Mouse (Mus musculus) gastrocnemius, postnatal 14 days (tissue): ENCODE data around the gene Etv3. TPM values are rescaled to one million over a fixed set of nuclear protein-coding genes. Genes with fewer than 3 reads are reported as not detected.

ENCODE experiments used
- DNase-seq: peaks from one replicate; pipeline ENCODE4 v3.0.0; 2021; ENCODE audit warnings: mixed read lengths
- intact Hi-C: fragments of 180-260 bp; cut with DNase I; formaldehyde crosslinking; loops from one replicate; pipeline ENCODE4 v1.15.1; 2025; ENCODE audit warnings: low total_unique reads
- total RNA-seq, 2 experiments: library from RNA; stranded (reverse); gene quantifications; 2 replicates each; pipeline ENCODE4 v1.2.3; 2021

Gene Etv3
- total RNA-seq, 2 experiments from 2014 or later, result 9.5 to 9.8 TPM

DNA sequence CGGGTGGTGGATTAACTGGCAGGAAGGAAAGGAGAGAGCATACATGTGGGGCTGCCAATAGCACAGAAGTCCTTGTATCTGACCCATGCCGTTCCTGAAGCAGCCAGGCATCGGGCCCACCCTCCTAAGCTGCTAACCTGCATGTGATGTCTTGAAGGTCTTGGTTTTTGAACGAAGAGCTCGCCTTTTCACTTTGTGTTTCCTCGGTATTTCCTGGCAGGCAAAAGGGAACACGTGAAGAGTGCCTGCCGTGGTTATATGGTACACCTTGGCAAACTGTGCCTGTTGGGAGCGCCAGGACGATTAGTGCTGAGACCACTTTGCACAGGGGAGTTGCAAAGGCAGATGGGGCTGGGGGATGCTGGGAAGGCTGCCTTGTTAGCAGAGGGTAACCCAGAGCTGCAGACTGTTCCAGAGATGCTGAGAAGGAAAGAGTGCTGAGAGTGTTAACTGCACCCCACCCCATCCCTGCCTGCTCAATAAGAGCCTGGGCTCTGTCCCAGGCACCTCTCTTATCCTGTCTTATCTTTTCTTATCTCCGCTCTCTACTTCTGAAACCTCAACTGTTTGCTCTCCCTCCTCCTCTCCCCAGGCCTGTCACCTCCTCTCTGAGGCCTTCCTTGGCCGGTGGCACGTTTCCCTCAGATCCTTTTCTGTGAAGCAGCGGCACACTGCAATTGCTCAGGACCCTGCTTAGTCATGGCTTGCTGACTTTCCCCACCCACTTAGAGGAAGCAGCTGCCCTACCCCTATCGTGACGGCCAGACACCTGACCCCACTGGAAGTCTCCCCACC, 13.0 kb upstream of the Etv3 start:
- DNase-seq, result no peak
- intact Hi-C loops, result no loop called here

DNA sequence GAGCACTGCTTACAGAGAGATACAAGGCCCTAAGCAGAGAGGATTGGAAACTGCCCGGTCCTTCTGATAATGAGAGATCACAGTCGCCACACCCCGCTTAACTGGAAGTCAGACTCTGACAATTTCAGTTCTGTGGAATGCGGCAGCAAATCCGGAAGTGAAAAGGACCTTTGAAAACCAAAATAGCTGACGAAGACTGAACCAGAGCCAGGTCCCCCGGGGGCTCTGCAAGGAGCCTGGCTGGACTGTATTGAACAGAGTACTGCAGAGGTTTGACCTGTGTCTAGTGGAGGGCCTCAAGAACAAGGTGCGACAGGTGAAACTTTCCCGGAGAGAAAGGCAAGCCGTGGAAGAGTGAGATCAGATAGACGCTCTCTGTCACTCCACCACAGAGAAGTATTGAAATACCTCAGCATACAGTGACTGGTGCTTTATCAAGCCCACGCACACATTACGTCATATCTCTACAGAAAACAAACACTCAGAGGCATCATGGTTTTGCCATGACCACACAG, 9.6 kb upstream of the Etv3 start:
- no peak for DNase-seq
- intact Hi-C loops, result no loop called here

DNA sequence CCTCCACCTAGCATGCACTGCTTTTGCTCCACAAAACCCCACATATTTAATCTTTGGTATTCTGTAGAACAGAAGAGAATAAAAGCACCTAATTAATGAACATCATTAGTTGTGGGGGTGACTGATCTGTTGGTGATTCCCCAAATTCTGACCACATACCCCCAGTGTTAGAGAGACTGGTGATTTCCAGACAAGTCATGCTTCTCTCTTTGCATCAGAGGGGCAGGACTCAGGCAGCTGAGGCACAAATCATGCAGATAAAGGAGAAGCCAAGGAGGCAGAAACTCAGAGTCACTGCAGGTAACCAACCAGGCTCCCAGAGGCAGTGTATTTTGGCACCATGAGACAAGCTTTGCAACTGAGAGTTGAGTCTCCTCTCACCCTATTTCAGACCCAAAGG, 6.8 kb upstream of the Etv3 start:
- intact Hi-C loops, result no loop called here
- no peak for DNase-seq

DNA sequence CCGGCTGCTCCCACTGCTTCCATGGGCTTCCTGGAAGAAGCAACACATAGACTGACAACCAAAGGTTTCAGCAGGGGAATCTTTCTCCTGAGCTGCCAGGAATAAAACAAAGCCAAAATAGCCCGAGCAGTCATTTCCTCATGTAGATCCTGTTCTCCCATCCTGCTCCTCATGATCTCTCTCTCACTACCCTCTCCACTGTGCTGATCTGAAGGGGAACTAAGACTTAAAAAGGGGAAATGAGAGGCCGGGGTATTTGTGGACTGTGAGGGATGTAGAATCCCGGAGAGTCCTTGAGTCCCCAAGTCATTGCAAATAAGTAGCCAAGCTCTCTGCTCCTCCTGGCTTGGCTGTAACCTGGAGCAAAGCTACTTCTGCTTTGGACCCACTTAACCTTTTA, 4.1 kb upstream of the Etv3 start:
- intact Hi-C loops, result no loop called here
- no peak for DNase-seq

DNA sequence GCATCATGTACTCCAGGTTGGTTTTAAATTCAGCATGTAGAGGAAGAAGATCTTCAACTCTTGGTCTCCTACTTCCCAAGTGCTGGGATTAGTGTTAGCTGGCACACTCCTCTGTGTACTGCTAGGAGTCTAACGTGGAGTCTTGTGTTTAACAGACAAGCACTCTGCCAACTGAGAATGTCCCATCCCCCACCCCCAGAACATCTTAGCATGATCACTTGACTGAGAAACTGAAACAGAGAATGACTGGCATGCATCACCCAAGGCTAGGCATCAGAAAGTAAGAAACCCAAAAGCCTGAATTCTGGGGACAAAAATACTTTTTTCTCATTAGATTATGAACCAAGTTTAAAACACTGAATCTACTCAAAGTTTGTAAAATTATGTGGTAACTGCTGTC, 3.4 kb upstream of the Etv3 start:
- no peak for DNase-seq
- intact Hi-C loops, result no loop called here

DNA sequence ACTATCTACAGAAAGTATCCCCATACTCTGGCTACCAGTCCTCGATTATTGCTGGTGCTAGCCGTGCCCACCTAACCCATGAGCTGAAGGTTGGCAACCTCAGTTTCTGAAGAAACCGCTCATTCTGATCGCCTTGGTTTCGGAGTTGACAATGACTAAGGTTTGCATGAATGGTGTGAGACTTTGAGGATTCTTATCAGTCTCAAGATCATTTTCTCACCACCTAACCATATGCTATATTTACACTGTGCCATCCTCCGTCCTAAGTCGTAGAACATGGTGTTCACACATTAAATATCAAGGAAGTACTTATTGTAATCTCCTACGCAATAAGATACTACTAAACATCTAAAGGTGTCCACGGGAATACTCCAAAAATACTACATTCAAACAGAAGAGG, 1.5 kb upstream of the Etv3 start:
- intact Hi-C loops, result no loop called here
- DNase-seq, result no peak

DNA sequence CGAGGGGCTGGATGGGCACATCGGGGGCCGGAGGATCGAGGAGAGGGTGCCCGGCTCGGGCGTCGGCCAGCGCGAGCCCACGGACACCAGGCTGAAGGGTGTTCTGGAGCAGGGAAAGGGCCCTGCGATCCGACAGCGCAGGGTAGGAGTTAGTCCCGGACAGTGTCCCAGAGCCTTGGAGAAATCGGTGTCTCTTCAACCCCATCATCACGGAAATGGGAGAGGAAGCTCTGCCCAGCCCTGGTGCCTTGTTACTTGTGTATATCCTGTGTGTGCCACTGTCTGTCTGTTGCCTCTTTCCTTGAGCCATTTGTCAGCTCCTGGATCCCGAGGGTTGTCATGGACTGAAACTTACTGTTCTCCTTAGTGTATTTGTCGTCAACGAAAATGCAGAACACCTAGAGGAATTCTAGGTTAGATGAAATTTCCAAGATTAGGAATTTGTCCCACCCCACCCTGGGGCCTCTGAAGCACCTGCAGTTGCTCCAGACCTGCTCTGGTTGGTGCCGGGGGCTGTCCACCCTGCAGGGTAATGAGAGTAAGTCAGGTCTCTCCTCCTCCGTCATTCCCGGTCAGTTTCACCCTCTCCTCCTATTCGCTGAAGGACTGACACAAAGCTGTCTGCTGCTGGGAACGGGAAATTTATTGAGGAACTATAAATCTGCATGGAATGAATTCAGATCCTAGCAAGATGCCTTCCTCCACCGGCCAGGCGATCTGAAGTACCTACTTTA, 797 bp downstream of the Etv3 start:
- intact Hi-C loops, result no loop called here
- DNase-seq, result no peak

- no peak for DNase-seq
- intact Hi-C loops, result no loop called here
These were observed 1.9 kb downstream of the Etv3 start for GRCm38 (mm10) chr3:87527139-87527538.

GRCm38 (mm10) chr3:87528021-87528420, 2.8 kb downstream of the Etv3 start:
- no peak for DNase-seq
- intact Hi-C loops, result no loop called here

DNA sequence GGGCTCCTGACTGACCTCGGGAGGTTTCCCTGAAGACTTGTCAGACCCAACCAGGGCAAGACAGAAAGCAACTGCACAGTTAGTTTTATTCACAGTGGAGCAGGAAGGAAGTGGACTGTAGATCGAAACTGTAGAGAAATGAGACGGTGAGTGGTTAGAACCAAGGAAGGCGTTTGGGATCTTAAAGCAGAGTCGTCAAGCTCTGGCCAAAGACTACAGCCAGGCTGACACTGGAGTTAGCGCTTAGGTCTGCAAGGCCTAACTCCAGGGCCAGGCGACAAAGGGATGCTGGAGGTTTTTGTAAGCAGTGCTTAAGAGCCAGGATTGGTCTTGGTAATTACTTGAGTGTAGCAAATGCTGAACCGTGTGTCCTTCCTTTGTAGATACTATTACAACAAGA, 3.6 kb downstream of the Etv3 start:
- DNase-seq, result no peak
- intact Hi-C loops, result no loop called here

DNA sequence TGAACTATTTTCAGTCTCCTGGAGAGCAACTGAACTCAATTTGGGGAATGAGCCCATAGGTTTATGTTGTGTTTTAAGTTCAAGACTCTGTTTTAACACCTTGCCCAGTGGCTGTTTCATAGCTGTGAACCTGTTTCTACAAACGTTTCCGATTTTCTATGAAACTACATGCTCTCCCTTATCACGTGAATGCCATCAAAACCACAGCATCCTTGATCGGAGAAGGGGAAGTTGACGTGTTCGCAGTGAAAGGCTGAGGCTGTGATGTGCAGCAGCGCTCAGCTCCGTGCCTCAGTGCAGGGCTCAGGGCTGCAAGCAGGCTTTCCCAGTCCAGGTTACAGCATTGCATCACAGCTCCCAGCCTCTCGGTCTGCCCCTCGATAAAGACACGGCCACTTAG, 4.4 kb downstream of the Etv3 start:
- no peak for DNase-seq
- intact Hi-C loops, result no loop called here

GRCm38 (mm10) chr3:87530234-87530633, 5.0 kb downstream of the Etv3 start:
- DNase-seq, result no peak
- intact Hi-C loops, result no loop called here

- no peak for DNase-seq
- intact Hi-C loops, result no loop called here
These were observed 8.6 kb downstream of the Etv3 start for GRCm38 (mm10) chr3:87533667-87534378.

DNA sequence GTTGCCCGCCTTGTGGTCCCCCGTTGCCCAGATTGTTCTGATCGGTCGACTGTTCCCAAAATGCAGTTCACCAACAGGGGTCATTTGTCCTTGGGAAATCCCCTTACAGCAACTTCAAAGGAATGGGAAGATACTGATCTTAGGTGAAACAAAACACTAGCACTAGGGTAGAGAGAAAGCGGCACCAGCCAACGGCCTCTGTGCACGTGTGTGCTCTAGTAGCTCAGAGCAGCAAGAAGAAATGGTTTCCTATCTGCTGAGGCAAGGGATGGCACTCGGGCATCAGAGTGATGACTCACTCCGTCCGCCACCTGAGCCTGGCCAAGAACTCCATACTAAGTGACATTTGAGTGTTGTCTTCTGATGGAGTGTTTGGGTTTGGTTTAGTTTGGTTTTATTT, 12.8 kb downstream of the Etv3 start:
- intact Hi-C loops, result no loop called here
- no peak for DNase-seq

DNA sequence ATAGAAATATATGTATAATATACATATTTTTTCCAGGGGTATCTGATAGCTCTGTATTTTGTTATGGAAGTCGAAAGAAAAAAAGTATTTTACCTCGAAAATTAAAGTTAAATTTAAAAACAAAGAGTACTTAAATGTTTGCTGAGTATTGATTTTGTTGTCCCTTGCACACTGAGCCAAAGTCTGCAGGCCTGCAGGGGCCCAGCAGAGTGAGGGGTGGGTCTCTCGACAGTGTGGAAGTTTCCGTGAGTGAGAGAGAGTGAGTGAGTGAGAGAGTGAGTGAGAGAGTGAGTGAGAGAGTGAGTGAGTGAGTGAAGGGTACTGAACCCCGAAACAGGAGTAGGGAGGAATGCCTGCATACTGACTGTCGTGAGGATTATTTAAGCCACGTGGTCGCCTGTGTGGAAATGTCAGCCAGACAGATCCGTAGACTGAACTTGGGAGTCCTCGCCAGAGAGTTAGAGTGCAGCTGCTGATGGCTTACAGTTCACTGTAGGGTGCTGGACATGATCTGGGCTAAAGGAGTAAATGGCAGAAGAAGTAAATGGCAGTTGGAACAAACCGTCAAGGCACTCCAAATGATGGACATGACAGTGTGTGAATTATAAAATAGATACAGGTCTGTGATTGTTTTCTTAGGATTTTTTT, 14.9 kb downstream of the Etv3 start:
- intact Hi-C loops, result no loop called here
- no peak for DNase-seq

- intact Hi-C loops, result no loop called here
- peak; percentile 58 for DNase-seq
These were observed 15.5 kb downstream of the Etv3 start for GRCm38 (mm10) chr3:87540714-87541113.

- no peak for DNase-seq
- intact Hi-C loops, result no loop called here
These were observed 17.4 kb downstream of the Etv3 start for GRCm38 (mm10) chr3:87542481-87543215.

GRCm38 (mm10) chr3:87545554-87545953, 20.3 kb downstream of the Etv3 start:
- no peak for DNase-seq
- intact Hi-C loops, result no loop called here

GRCm38 (mm10) chr3:87546291-87546721, 21.1 kb downstream of the Etv3 start:
- intact Hi-C loops, result no loop called here

More at GRCm38 (mm10) chr3:87546291-87546721, 21.1 kb downstream of the Etv3 start:
- no peak for DNase-seq
